Mouse (Mus musculus) cerebellum, adult 11-12 months (tissue): ENCODE results near the gene Szt2.

ENCODE experiments used
- DNase-seq: peaks from one replicate; pipeline ENCODE4 v3.0.0; 2022

Gene Szt2

DNA sequence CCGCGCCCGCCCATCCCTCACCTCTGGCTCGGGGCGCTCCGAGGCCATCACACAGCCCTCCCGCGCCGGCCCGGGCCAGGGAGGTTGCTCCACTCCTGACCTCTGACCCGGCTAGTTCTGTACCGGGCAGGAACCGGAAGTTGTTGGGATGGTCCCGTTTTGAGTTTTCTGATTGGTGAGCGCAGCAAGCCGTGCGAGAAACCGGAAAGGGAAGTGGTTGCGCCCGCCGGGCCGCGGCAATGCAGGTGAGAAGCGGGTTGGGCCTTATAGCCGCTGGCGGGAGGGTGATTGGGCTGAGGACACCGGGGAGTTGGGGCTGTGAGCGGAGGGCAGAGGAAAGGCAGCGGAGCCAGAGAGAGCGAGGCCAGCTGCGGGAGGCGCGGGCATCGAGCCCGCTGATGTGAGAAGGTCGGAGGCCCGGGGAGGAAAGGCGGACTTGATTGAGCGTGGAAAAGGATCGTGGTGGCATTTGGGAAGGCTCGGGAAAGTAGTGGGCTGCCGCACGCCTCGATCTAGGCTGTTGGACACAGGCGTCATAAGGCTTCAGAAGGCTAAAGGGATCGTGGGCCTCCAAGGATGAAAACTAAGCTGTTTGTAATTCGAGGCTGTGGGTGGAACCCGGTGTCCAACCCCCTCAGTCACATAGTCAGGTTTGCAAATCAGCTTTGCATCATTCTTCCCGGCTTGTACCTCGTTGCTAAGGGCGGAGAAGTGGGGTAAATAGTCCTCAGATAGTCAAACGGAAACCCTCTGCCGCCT lies at the start of gene Szt2, which contains the start of gene Med8:
Gene Szt2 (minus strand): TSS at position 132 of the 759 bp plus-strand sequence.
Gene Med8 (plus strand): TSS at position 196 of the 759 bp plus-strand sequence.
- peak; percentile 88 for DNase-seq

DNA sequence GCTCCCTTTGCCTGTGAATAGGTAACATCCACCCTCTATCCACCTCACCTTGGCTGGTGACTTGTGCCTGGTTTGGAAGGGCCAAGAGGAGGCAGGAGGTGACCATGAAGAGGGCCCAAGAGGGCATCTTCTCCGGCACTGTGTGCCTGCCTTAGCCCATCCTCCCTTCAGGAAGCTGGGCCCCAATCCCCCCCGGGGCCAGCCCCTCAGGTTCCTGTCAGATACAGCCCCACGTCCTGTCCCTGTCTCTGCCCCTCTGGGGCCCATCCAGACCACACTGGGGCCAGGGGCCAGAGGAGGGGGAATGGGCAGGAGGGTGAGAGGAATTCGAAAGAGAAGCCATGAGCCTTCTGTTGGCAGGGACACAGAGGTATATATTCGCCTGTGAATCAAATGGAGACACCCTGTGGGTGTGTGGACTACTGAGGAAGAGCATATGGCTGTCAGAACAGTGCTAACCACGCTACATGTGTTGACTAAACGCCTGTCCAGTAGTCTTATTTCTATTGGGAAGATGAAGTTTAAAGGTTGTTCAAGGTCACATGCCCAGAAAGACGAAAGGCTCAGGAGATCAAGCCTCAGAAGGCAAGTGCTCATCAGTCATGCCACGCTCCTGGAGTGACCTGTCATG lies 48.4 kb upstream of the Szt2 start, which contains the start of gene Mpl:
Gene Mpl (minus strand): TSS at position 169 of the 631 bp plus-strand sequence.
- DNase-seq, result no peak

DNA sequence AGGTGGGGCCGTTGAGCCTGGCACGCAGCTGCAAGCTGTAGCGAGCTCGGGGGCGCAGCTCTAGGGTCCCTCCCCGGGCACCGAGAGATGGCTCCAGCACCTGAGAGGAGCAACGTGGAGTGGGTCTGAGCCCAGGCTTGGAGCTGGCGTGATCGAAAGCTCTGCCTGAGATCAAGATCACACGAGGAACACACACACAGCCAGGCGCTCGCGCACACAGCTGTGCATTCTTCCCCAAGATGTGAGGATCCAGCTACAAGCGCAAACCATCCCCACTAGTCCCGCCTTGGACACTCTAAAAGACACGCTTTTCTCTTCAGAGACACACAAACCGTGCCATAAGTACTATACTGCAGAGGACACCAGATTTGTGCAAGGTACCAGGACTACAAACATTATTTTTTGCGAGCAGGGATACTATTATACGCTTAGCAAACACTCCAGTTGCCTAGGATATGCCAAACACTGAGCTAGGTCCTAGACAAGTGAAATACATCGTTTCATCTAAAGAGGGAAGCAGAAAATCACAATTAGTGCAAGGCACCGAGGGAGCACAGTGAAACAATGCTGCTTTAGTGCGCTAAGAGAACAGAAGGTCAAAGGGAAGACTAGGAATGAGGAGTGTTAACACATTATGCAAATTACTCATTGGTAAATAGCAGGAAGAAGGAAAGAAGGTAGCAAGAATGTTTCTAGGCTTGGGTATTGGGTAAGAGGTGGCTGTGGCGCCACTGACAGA lies 37.5 kb upstream of the Szt2 start:
- no peak for DNase-seq

DNA sequence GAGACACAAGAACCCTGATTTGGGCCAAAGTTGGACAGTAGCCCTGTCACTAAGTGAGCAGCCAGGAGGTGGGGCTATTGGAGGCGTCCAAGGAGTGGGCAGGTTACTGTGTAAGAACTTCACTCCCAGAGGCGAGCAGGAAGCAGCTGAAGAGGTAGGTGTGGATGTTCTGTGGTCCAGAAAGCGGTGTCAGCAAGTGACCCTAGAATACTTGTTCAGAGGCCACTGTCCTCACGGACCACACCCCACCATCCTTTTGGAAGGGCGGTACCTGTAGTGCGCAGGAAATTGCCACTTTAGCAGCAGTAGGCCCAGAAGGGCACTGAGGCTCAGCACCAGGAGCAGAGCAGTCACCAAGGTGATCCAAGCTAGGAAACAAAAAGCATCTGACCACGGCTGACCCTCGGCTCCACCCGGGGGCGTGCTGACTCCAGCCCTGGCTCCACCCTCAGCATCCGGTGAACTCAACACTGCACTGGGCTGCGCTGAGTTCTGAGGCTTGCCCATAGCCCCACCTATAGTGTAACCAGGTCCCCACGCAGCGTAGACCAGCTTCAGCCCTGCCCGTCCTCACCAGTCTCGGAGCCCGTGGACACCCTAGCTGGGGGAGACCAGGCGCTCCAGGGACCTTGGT lies 36.8 kb upstream of the Szt2 start:
- DNase-seq, result no peak

DNA sequence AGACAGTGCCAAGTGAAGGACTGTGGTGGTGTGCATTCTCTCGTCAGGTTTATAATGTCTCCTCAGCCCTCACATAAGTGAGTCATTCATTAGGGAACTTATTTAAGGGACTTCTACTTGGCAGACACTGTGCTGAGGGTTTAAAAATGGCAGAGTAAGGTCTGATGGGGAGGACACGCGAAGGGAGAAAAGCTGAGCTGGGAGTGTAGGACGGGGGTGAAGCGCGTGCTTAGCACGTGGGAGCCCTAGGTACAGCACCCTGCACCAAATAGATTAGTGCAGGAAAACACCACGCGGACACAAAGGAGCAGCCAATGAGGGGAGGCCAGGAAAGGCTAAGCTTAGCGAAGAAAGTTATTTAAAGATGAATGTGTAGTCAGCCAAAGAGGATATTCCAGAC lies 36.0 kb upstream of the Szt2 start:
- no peak for DNase-seq

GRCm38 (mm10) chr4:118437829-118438253 lies 28.8 kb upstream of the Szt2 start:
- DNase-seq, result no peak

DNA sequence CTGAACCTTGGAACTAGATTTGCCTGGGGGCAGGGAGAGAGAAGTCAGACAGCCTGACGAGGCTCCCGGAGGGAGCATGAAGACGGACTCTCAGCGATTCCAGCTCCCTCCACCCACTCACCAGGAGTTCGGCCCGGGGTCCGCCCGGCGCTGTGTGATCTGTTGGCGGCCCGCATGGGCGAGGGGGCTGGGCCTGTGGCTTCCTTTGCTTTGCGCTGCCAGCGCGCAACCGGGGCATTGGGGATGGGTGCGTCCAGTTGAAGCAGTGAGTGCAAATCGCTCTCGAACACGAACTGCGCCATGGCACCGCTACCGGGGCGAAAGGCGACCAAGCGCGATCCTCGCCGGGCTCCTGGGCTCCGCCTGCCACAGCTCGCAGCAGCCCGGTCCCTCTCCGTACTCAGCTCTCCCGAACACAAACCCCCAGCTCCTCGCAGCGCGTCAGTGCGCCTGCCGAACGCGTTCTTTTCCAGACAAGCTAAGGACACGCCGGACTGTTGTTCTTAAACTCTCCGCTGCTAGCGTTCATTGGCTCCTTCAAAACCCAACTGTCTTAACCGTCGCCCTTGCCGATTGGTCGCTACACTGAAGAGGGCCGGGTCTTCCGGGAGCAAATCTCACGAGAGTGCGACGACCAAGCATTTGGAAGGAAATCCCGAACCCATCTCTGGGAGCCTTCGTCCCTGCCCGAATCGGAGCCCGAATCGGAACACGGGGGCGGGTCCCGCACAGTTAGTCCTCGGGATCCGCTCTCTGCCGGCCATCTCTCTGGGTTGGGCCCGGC lies 27.9 kb upstream of the Szt2 start, which contains the start of gene Cdc20:
Gene Cdc20 (minus strand): TSS at position 533 of the 784 bp plus-strand sequence.
- DNase-seq, result peak; percentile 80

GRCm38 (mm10) chr4:118432332-118432731 lies 23.3 kb upstream of the Szt2 start:
- no peak for DNase-seq

GRCm38 (mm10) chr4:118429215-118429895 lies 20.3 kb upstream of the Szt2 start:
- DNase-seq, result no peak

- no peak for DNase-seq
These were observed 19.6 kb upstream of the Szt2 start for GRCm38 (mm10) chr4:118428531-118429214.

DNA sequence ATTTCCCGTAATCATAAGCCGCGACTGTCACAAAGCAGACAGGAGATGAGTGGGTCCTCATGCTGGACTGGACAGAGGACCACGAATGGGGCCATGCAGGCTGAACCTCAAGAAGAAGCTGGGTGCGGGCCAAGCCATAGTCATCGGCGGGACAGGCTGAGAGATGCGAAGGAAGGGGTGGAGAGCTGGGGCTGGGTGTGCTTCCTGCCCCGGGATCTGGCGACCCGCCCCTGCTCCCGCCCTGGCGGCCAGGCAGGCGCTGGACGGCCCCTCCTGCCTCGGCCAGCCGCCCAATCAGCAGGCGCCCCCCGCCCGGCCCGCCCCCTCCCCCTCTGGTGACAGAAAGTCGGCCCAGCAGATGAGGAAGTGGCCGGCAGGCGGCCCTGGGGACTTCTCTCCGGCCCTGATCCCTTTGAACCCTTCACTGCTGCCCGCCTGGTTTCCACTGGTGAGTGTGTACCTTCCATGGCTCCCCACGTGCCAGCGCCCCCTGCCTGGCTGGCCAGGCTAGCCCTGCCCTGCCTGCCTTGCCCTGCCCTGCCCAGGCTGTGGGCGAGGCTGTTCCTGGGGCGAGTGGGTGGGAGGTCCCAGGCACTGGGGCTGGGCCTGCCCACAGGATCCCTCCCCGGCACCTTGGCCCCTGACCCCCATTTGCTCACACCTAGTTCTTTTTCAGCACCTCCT lies 18.8 kb upstream of the Szt2 start, which contains the start of gene Elovl1:
Gene Elovl1 (plus strand): TSS at position 326 of the 684 bp plus-strand sequence.
- peak; percentile 78 for DNase-seq

- DNase-seq, result no peak
These were observed 18.3 kb upstream of the Szt2 start for GRCm38 (mm10) chr4:118427415-118427767.

DNA sequence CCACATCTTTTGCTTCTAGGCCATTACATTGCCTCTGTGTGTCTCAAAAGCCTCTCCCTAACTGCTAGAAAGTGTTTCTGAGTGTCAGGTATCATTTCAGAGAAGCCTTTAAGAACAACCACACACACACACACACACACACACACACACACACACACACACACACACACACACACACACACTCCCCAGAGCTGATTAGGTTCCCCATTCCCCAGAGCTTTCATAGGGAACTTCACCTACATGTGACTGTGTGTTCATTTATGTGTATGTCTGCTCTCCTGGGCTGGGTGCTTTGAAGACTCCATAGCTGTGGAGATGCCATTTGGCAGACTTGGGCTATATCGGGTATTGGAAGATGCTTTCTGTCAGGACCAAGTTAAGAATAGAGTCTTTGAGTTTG lies 16.3 kb upstream of the Szt2 start:
- DNase-seq, result no peak

DNA sequence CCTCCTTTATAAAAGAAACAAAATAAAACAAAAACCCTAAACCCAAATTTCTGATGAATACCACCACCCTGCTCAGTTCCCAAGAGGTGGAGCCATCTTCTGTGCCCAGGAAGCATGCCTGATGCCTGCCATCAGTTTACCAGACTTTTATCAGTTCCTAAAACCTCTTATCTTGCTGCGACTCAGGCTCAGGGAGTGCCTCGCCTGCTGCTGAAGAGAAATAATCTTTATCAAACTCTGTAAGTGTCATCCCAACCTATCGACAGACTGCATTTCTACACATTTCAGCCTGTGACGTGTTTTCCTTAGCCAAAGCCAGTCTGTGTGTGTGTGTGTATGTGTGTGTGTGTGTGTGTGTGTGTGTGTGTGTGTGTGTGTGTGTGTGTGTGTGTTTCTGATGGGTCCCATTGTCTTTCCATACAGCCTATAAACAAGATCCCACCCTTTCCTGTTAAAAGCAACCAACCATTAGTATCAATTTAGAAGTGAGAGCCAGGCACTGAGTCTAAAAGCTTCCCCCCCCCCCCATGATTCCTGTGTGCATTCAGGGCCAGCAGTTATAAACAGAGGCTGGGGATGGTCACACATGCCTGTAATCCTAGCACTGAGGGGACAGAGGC lies 15.6 kb upstream of the Szt2 start:
- no peak for DNase-seq

DNA sequence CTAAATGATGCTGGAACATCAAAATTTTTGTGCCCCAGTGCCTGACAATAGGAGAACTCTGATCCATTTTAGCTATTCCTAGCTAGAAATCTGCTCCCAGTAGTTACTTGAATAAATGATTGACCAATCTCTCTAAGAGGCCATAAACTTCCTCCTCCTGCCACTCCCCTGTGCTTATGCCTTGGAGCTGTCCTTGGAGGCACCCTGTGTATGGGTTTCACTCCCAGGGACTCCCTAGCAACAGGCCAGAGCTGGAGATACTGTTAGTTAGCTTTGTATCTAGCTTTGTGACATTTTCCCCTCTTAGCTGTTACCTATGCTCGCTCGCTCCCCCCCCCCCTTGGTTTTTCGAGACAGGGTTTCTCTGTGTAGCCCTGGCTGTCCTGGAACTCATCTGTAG lies 12.3 kb upstream of the Szt2 start:
- no peak for DNase-seq

DNA sequence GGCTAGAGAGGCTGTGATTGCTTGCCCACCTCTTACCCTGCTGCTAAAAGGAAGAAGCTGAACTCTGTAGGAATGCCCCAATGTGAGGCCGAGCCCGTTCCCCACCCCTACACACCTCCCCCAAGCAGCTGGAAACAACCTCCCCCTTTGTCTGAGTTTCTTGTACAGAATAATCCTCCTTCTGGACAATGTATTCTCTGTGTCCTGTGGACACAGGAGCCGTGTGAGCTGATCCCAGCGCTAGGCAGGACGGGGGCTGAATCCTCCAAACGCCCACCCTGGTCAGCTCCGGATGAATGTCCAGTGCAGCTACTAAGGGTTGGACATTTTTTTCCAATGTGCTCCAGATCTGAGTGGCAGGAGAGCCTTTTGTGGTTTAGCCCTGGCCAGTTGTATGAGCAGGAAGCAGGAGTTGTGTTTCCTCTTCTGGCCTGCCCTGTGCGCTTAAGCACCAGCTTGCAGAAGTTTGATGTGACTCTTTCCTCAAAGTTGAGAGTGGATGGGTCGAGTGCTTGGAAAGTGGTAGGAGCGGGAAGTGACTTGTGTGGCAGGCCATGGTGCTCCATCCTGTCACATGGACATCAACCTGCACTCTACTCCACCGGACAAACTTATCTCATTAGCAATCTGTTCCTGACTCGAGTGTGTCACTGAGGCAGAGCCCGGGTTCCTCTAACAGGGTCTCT lies 8.2 kb upstream of the Szt2 start:
- DNase-seq, result no peak

GRCm38 (mm10) chr4:118416329-118416728 lies 7.3 kb upstream of the Szt2 start:
- no peak for DNase-seq

DNA sequence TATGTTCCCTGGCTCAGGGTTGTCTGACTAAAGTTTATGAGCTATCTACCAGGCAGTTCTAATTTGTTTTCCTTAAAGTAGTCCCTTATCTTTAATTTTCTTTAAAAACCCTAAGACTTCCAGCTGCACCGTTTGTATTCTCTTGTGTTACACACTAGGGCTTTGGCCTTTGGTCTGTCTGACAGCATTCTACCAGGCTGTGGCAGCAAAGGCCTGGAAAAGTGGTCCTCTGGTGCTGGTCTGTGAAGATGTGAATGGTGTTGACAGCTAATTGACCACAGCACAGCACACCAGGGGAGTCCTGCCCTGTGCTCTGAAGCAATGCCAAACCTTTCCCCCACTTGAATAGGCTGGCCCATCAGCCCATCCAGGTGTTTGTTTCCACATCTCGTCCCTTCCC lies 6.7 kb upstream of the Szt2 start:
- no peak for DNase-seq

DNA sequence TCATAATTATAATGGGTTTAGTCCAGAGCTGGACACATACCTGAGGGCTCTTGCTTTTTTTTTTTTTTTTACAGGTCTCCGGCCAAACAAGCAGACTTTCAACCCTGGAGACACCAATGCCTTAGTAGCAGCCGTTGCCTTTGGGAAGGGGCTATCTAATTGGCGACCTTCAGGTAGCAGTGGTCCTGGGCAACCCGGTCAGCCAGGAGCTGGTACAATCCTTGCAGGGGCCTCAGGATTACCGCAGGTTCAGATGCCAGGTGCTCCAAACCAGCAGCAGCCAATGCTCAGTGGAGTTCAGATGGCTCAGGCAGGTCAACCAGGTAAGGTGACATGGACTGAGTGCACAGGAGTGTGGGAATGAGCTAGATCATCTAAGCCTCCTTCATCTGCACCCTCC lies 4.5 kb upstream of the Szt2 start:
- DNase-seq, result peak; percentile 53
